Mouse (Mus musculus) embryonic stem cell, embryonic (primary cell): ENCODE measurements around the gene H1foo.

Source experiments
- CTCF ChIA-PET, 4 experiments: fragments of 300-600 bp in 2 of 4; fragments of 350-600 bp in 2 of 4; sonication (Branson Sonifier 250); formaldehyde crosslinking; loops; one replicate each; lab custom pipeline; 2022; ENCODE audit warnings: inconsistent platforms in 2 of 4; lab: Charles Lee
- POLR2A ChIA-PET, 4 experiments: fragments of 300-600 bp in 2 of 4; fragments of 350-600 bp in 2 of 4; sonication (Branson Sonifier 250); formaldehyde crosslinking; loops; one replicate each; lab custom pipeline; 2022; ENCODE audit warnings: antibody characterized with exemption in 4 of 4, inconsistent platforms in 1 of 4; lab: Charles Lee

The H1foo gene

GRCm38 (mm10) chr6:115944638-115945037 lies at the start of gene H1foo:
Gene H1foo (plus strand): TSS chr6:115944938.
- ChIA-PET POLR2A (interaction anchor here in 1 of 4 experiments (1.2 kb wide), 1 partner anchor 33 kb away, joined by 3 read pairs; no protein-coding TSS in a partner anchor), CTCF (interaction anchor here in 1 of 4 experiments (1.0 kb wide), 1 partner anchor 18 kb away, joined by 3 read pairs; no protein-coding TSS in a partner anchor)

GRCm38 (mm10) chr6:115896346-115896745 lies 48.4 kb upstream of the H1foo start:
- CTCF ChIA-PET = no interaction called here
- POLR2A ChIA-PET = no interaction called here

GRCm38 (mm10) chr6:115897117-115897516 lies 47.6 kb upstream of the H1foo start:
- POLR2A ChIA-PET = no interaction called here
- CTCF ChIA-PET = interaction anchor here in 2 of 4 experiments (0.6 to 0.9 kb wide), 2 partner anchors 9 kb away, joined by 3 to 4 read pairs; no protein-coding TSS in a partner anchor

- CTCF ChIA-PET = interaction anchor here in 2 of 4 experiments (0.6 to 0.9 kb wide), 3 partner anchors 10 to 144 kb away, joined by 3 to 4 read pairs (median 3); no protein-coding TSS in a partner anchor
- POLR2A ChIA-PET = interaction anchor here in 1 of 4 experiments (0.6 to 2.3 kb wide), 2 partner anchors 10 to 63 kb away, joined by 4 to 11 read pairs; no protein-coding TSS in a partner anchor
Measured at GRCm38 (mm10) chr6:115897926-115898520, 46.7 kb upstream of the H1foo start.

- CTCF ChIA-PET = interaction anchor here in 3 of 4 experiments (0.5 to 1.6 kb wide), 17 partner anchors 11 to 370 kb away, joined by 3 to 8 read pairs (median 3); partner anchors contain the start of genes Ift122 (in 1 of the 3) and Mbd4 (in 1 of the 3)
- POLR2A ChIA-PET = interaction anchor here in 3 of 4 experiments (0.6 to 1.7 kb wide), 7 partner anchors 10 to 206 kb away, joined by 3 to 6 read pairs (median 4); partner anchors contain the start of genes Ift122 (in 1 of the 3) and Mbd4 (in 1 of the 3)
Measured at GRCm38 (mm10) chr6:115901062-115901461, 43.7 kb upstream of the H1foo start.

- CTCF ChIA-PET = interaction anchor here in 3 of 4 experiments (0.6 to 1.6 kb wide), 15 partner anchors 11 to 229 kb away, joined by 3 to 8 read pairs (median 3); partner anchors contain the start of genes Ift122 (in 1 of the 3) and Mbd4 (in 1 of the 3)
- POLR2A ChIA-PET = interaction anchor here in 1 of 4 experiments (0.6 to 1.7 kb wide), 5 partner anchors 9 to 206 kb away, joined by 3 to 6 read pairs (median 4); partner anchors contain the start of genes Ift122 and Mbd4
Measured at GRCm38 (mm10) chr6:115901489-115901931, 43.2 kb upstream of the H1foo start.

- POLR2A ChIA-PET = no interaction called here
- CTCF ChIA-PET = interaction anchor here in 3 of 4 experiments (0.5 to 1.6 kb wide), 4 partner anchors 14 to 143 kb away, joined by 3 read pairs; no protein-coding TSS in a partner anchor
Measured at GRCm38 (mm10) chr6:115902545-115902944, 42.2 kb upstream of the H1foo start.

- ChIA-PET CTCF (no interaction called here), POLR2A (interaction anchor here in 2 of 4 experiments (0.9 to 1.3 kb wide), 3 partner anchors 10 to 19 kb away, joined by 3 read pairs; no protein-coding TSS in a partner anchor)
Measured at GRCm38 (mm10) chr6:115905568-115905967, 39.2 kb upstream of the H1foo start.

GRCm38 (mm10) chr6:115906455-115906854 lies 38.3 kb upstream of the H1foo start:
- ChIA-PET POLR2A (interaction anchor here in 1 of 4 experiments (0.5 to 1.3 kb wide), 3 partner anchors 9 to 105 kb away, joined by 3 to 5 read pairs (median 3); no protein-coding TSS in a partner anchor), CTCF (no interaction called here)

GRCm38 (mm10) chr6:115906871-115907270 lies 37.9 kb upstream of the H1foo start:
- POLR2A ChIA-PET = interaction anchor here in 1 of 4 experiments (0.5 to 1.3 kb wide), 2 partner anchors 9 to 105 kb away, joined by 3 to 5 read pairs; no protein-coding TSS in a partner anchor
- CTCF ChIA-PET = interaction anchor here in 1 of 4 experiments (0.6 kb wide), 1 partner anchor 104 kb away, joined by 4 read pairs; no protein-coding TSS in a partner anchor

GRCm38 (mm10) chr6:115908421-115908982 lies 36.2 kb upstream of the H1foo start:
- CTCF ChIA-PET = no interaction called here
- POLR2A ChIA-PET = interaction anchor here in 2 of 4 experiments (0.6 to 1.0 kb wide), 3 partner anchors 13 to 37 kb away, joined by 3 read pairs; no protein-coding TSS in a partner anchor

GRCm38 (mm10) chr6:115909052-115909451 lies 35.7 kb upstream of the H1foo start:
- POLR2A ChIA-PET = interaction anchor here in 1 of 4 experiments (1.0 kb wide), 1 partner anchor 14 kb away, joined by 3 read pairs; no protein-coding TSS in a partner anchor
- CTCF ChIA-PET = interaction anchor here in 1 of 4 experiments (1.4 kb wide), 1 partner anchor 20 kb away, joined by 3 read pairs; no protein-coding TSS in a partner anchor

GRCm38 (mm10) chr6:115909940-115910339 lies 34.8 kb upstream of the H1foo start:
- POLR2A ChIA-PET = no interaction called here
- CTCF ChIA-PET = interaction anchor here in 1 of 4 experiments (1.4 kb wide), 1 partner anchor 21 kb away, joined by 3 read pairs; no protein-coding TSS in a partner anchor

- ChIA-PET CTCF (no interaction called here), POLR2A (interaction anchor here in 2 of 4 experiments (1.2 to 1.9 kb wide), 2 partner anchors 8 to 33 kb away, joined by 3 to 5 read pairs; partner anchors contain the start of gene H1foo (in 1 of the 2))
Measured at GRCm38 (mm10) chr6:115911763-115912162, 33.0 kb upstream of the H1foo start.

GRCm38 (mm10) chr6:115913482-115913881 lies 31.3 kb upstream of the H1foo start:
- POLR2A ChIA-PET = interaction anchor here in 2 of 4 experiments (0.8 to 1.9 kb wide), 4 partner anchors 9 to 294 kb away, joined by 3 to 5 read pairs (median 3); partner anchors contain the start of gene Washc2 (in 1 of the 2)
- CTCF ChIA-PET = interaction anchor here in 1 of 4 experiments (1.4 kb wide), 1 partner anchor 12 kb away, joined by 4 read pairs; no protein-coding TSS in a partner anchor

- ChIA-PET CTCF (interaction anchor here in 1 of 4 experiments (1.5 kb wide), 1 partner anchor 13 kb away, joined by 3 read pairs; no protein-coding TSS in a partner anchor), POLR2A (interaction anchor here in 2 of 4 experiments (0.5 to 1.4 kb wide), 2 partner anchors 9 to 714 kb away, joined by 3 to 4 read pairs; partner anchors contain the start of gene Zfp422 (in 1 of the 2))
Measured at GRCm38 (mm10) chr6:115914511-115915202, 30.1 kb upstream of the H1foo start.
